Mouse (Mus musculus) embryonic facial prominence, embryonic 14.5 days (tissue): ENCODE measurements at regions not wholly inside any gene's neighbourhood (a gene's known extent, or its start where the extent isn't known, plus 50 kb on each side); places are given as distances from the start of the nearest gene placed in this dataset.
A peak's percentile ranks its signal among the peaks of the same experiment; 100 is the strongest.

Source experiments
- ATAC-seq: fragments of 200-750 bp; cut with Nextera tagmentation; 2 replicates; pipeline ENCODE4 v1.8.0; 2017; ENCODE audit warnings: low read depth, moderate number of reproducible peaks, moderate TSS enrichment
- DNase-seq: peaks from one replicate; pipeline ENCODE4 v3.0.0-alpha.2; 2015; ENCODE audit warnings: low spot score
- H3K27ac ChIP-seq: fragments of 300-500 bp; sonication (generic); replicated peaks from 2 replicates; pipeline ENCODE4 v1.5.1; 2014; ENCODE audit warnings: low read depth, mild to moderate bottlenecking, low read length, moderate library complexity
- H3K27me3 ChIP-seq: fragments of 300-500 bp; sonication (generic); replicated peaks from 2 replicates; pipeline ENCODE4 v1.6.1; 2014; ENCODE audit warnings: low read length; ENCODE audit not compliant: control insufficient read depth, insufficient read depth
- H3K36me3 ChIP-seq: fragments of 300-500 bp; sonication (generic); 2 replicates; pipeline ENCODE4 v1.6.1; 2014; ENCODE audit warnings: low read length, mixed read lengths; ENCODE audit not compliant: control insufficient read depth, insufficient read depth
- H3K4me1 ChIP-seq: fragments of 300-500 bp; sonication (generic); 2 replicates; pipeline ENCODE4 v1.6.1; 2014; ENCODE audit warnings: antibody characterized with exemption, low read length; ENCODE audit not compliant: control insufficient read depth, insufficient read depth
- H3K4me2 ChIP-seq: fragments of 300-500 bp; sonication (generic); 2 replicates; pipeline ENCODE4 v1.6.1; 2014; ENCODE audit warnings: low read depth, mild to moderate bottlenecking, low read length, moderate library complexity, mixed read lengths
- H3K4me3 ChIP-seq: fragments of 300-500 bp; sonication (generic); 2 replicates; pipeline ENCODE4 v1.5.1; 2014; ENCODE audit warnings: low read depth, mild to moderate bottlenecking, low read length
- H3K9ac ChIP-seq: fragments of 300-500 bp; sonication (generic); 2 replicates; pipeline ENCODE4 v1.6.1; 2014; ENCODE audit warnings: low read depth, mild to moderate bottlenecking, low read length, moderate library complexity, mixed read lengths
- H3K9me3 ChIP-seq: fragments of 300-500 bp; sonication (generic); 2 replicates; pipeline ENCODE4 v1.6.1; 2016; ENCODE audit warnings: low read length; ENCODE audit not compliant: control insufficient read depth
- WGBS: fragments of 180-500 bp; shearing (Covaris S2); extraction: QIAGEN DNeasy Blood & Tissue Kit; methylation state at CpG from one replicate; pipeline ENCODE4 v1.1.7; 2014; 5-methylcytosine and 5-hydroxymethylcytosine counted together

DNA sequence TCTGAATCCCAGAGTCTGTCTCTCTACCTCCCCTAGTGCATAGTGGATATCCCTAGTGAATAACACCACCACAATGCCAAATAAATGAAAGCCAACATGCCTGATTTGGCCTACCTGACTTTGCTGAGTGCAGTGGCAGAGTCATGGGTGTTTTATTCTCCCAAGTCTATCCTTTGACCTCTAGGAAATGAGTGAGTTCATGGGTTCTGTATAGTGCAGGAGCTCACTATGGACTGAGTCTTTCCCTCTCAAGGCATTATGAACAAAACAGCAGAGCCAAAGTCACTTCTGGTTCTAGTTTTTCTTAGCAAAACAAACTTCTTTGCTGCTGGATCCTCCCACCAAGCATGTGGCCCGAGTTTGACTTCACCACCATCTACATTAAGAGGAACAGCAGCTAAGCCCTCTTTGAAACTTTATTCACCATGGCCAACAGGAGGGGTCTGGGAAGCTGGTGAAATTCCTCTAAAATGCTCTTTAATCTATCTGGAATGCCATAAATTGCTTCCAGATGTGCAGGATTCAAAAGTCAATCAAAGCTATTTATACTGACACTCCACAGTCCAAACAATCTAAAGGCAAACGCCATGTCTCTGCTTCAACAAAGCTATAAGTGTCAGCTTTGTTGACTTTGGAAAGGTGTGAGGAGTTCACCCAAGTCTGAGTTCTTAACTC is 145.9 kb upstream of the Rarb start:
- H3K4me3 ChIP-seq, result no peak overlapping the region
- H3K4me1 ChIP-seq, result peaks cover 21% of the 10 kb centered on the region
- H3K9me3 ChIP-seq, result no peaks in the 10 kb centered on the region
- no peaks in the 10 kb centered on the region for H3K36me3 ChIP-seq
- DNase-seq (peak; percentile 93), ATAC-seq (peak; percentile 79)
- no peak overlapping the region for H3K4me2 ChIP-seq
- 10% methylated on average over 2 of the region's 2 CpGs for WGBS
- no peak overlapping the region for H3K9ac ChIP-seq
- H3K27ac ChIP-seq, result peak overlapping the region; percentile 22; the same call in 1 of the 2 replicates
- H3K27me3 ChIP-seq, result no peaks in the 10 kb centered on the region

DNA sequence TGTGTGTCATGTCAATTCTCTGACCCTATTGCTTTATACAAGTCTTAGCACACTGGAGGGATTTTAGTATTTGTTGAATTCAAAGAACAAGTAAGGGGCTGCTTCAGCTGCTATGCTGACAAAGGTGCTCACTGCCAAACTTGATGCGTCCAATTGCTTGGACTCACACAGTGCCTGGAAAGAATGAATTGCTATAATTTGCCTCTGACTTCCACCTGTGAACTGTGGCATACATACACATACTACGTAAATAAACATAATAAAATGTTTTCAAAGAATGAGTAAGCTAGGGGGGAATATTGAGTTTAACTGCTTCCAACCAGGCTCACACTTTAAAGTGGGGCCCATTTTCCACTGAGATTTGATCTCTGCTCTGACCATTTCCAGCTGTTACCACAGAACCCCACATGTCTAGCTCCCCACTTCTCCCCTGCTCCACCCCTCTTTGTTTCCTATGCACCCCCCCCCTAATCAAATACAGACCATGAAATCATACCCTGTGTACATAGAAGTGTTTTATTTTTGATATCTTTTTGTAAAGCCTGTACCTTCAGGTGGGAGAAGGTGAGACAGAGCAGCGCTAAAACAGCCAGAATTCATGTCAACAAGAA is 143.4 kb upstream of the Rarb start:
- Histone ChIP-seq H3K4me1 (peaks cover 26% of the 10 kb centered on the region), H3K9ac (no peak overlapping the region), H3K9me3 (no peaks in the 10 kb centered on the region), H3K4me2 (no peak overlapping the region), H3K36me3 (no peaks in the 10 kb centered on the region), H3K27ac (no peak overlapping the region), H3K4me3 (no peak overlapping the region), H3K27me3 (no peaks in the 10 kb centered on the region)
- 35% methylated on average over 3 of the region's 3 CpGs for WGBS
- peak; percentile 74 for DNase-seq
- peak; percentile 60 for ATAC-seq

DNA sequence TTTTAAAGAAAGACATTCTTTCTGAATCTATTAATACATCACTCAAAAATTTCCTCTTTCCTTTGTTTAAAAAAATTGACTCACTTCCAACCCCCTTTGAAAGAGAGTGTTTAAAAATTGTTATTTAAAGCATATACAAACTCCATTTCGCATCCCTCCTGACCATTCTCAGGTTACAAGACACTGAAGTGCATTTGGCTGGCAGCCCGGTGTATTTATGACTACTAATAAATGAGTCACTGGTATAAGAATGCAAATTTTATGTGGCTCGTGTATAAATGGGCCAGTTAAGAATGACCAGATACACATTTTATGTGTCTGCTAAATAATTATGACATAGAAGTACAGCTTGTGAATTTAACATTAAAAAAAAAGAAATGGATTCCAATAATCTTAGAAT is 138.8 kb upstream of the Rarb start:
- no peaks in the 10 kb centered on the region for H3K27me3 ChIP-seq
- no peak overlapping the region for H3K4me3 ChIP-seq
- H3K4me2 ChIP-seq, result no peak overlapping the region
- no peaks in the 10 kb centered on the region for H3K36me3 ChIP-seq
- WGBS, result 14% methylated on average over 3 of the region's 3 CpGs
- no peak overlapping the region for H3K9ac ChIP-seq
- ATAC-seq (no peak), DNase-seq (peak; percentile 92)
- no peaks in the 10 kb centered on the region for H3K9me3 ChIP-seq
- H3K4me1 ChIP-seq, result peaks cover 7% of the 10 kb centered on the region
- H3K27ac ChIP-seq, result no peak overlapping the region

DNA sequence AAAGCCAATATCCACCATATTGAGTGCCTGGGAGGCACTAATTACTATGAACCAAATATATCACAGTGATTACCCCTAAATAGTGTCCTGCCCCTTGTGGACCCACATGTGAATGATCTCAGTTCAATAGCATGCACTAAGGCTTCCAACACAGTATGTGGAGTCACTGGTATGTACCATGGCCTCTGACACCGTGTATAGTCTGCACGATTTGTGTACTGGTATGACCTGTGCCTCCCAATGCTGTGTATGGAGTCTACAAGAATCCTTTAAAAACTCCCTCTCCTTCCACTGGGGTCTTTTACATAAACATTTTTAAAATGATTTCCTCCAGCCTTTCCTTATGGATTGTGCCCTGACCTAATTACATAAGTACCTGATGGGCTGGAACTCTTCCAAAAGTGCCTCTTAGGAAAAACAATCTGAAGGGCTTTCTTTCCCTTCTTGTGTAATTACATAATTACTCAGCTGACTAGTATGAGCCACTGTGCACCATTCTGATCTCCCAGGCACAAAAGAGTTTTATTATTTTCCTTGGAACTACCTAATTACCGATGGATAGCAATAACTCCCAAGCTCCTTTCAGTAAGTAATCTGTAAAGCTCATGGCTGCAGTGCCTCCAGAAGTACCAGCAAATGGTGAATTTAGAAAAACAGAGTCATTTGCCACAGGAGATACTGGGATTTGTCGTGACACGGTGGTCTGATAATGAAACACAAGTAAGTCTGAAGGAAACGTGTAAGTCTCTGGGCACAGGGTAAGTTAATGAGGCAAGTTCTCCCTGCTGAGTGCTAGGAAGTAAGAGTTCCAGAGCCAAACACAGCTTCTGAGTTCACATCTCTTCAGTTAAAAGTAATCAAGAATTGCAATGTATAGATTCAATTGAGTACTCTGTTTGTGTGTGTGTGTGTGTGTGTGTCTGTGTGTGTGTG is 135.8 kb upstream of the Rarb start:
- H3K4me1 ChIP-seq, result peaks cover 7% of the 10 kb centered on the region
- H3K27ac ChIP-seq, result no peak overlapping the region
- H3K9me3 ChIP-seq, result no peaks in the 10 kb centered on the region
- H3K9ac ChIP-seq, result no peak overlapping the region
- no peak overlapping the region for H3K4me2 ChIP-seq
- peak; percentile 68; the same call in 1 of the 2 replicates for ATAC-seq
- WGBS, result 56% methylated on average over 6 of the region's 6 CpGs
- H3K27me3 ChIP-seq, result no peaks in the 10 kb centered on the region
- no peaks in the 10 kb centered on the region for H3K36me3 ChIP-seq
- DNase-seq, result peak; percentile 67
- H3K4me3 ChIP-seq, result no peak overlapping the region

DNA sequence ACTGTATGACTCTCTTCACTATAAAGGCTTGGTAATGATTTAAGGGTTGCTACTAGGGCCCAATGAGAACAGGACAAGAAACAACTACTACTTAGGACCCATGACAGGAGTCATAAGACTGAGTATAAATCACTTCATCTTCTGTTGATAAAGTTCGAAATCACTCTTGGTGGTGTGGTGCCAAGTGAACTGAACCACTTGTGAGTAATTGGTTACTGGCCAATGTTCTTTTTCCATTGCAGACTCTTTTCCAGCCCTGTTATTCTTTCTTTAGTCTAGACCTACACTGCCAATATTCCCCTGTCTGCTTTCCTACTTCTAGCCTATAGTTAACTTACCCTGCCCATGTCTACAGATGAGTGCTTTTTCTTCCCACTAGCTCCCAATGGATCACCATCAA is 129.8 kb upstream of the Rarb start:
- Histone ChIP-seq H3K4me1 (no peaks in the 10 kb centered on the region), H3K9ac (no peak overlapping the region), H3K36me3 (no peaks in the 10 kb centered on the region), H3K27me3 (no peaks in the 10 kb centered on the region), H3K4me2 (no peak overlapping the region), H3K4me3 (no peak overlapping the region), H3K9me3 (no peaks in the 10 kb centered on the region), H3K27ac (no peak overlapping the region)
- ATAC-seq (no peak), DNase-seq (no peak)
- 73% methylated on average over 1 of the region's 1 CpGs for WGBS

DNA sequence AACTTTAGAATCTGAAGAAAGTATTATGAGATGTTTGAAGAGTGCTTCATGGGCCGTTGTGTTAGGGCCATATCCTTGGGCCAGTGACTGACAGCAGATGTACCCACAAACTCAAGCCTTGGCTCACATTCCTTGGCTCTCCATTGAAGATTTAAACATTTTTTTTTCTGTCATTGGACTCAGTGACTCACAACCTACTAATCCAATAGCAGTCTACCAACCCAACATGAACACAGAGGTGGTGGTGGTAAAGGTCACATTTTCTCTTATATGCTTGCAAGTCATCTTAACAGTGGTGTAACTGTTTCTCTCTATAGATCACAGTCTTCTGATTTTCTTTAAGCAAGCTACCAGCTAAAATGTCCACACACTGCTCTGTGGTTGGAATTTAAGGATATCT is 125.5 kb upstream of the Rarb start:
- DNase-seq, result no peak
- Histone ChIP-seq H3K36me3 (no peaks in the 10 kb centered on the region), H3K27ac (no peak overlapping the region), H3K27me3 (no peaks in the 10 kb centered on the region), H3K4me3 (no peak overlapping the region), H3K9me3 (no peaks in the 10 kb centered on the region), H3K4me1 (no peaks in the 10 kb centered on the region), H3K4me2 (no peak overlapping the region), H3K9ac (no peak overlapping the region)
- ATAC-seq, result no peak
- 74% methylated on average over 1 of the region's 1 CpGs for WGBS

DNA sequence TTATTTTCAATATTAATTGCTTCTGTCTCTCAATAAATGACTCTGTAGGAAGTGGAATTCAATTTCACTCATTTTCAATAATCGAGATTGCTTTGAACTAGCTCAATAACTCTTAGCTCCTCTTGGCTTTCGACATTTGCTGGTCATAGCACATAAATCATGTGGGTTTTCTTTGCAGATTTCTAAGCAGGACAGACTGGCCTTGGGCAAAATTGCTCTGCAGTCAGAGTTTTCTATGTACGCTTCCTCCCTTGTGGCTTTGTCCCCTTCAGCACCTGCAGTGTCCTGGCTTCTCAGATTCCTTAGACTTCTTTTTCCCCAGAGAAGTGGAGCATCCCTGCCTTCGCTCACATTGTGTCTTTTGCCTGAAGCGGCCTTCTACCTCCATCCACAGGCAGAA is 124.6 kb upstream of the Rarb start:
- no peak overlapping the region for H3K4me3 ChIP-seq
- 79% methylated on average over 5 of the region's 5 CpGs for WGBS
- no peaks in the 10 kb centered on the region for H3K9me3 ChIP-seq
- no peaks in the 10 kb centered on the region for H3K27me3 ChIP-seq
- no peak overlapping the region for H3K4me2 ChIP-seq
- no peak for ATAC-seq
- DNase-seq, result no peak
- H3K9ac ChIP-seq, result no peak overlapping the region
- H3K27ac ChIP-seq, result no peak overlapping the region
- no peaks in the 10 kb centered on the region for H3K4me1 ChIP-seq
- no peaks in the 10 kb centered on the region for H3K36me3 ChIP-seq

DNA sequence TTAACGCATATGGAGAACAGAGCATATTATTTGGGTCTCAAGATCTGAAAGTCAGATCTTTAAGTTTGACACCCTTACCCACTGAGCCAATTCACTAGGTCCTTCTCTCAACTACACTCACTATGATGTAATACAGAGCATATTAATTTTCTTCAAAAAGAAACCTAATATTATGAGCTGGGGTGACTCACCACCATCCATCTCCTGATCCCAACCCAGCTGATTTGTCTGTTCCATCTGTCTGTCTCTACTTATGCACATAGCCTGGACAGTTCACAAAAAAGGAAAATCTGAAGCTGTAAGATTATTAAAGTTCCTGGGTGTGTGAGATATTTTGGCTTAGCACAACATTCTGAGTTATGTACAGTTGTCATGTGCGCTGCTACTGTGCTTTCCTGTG is 108.2 kb upstream of the Rarb start:
- WGBS, result 89% methylated on average over 2 of the region's 2 CpGs
- H3K36me3 ChIP-seq, result no peaks in the 10 kb centered on the region
- no peak overlapping the region for H3K4me3 ChIP-seq
- H3K9ac ChIP-seq, result no peak overlapping the region
- ATAC-seq, result no peak
- H3K4me2 ChIP-seq, result no peak overlapping the region
- no peaks in the 10 kb centered on the region for H3K9me3 ChIP-seq
- no peak for DNase-seq
- 0 out of 2 replicates have a peak, but pooled peaks cover 3% of the 10 kb centered on the region for H3K4me1 ChIP-seq
- no peaks in the 10 kb centered on the region for H3K27me3 ChIP-seq
- no peak overlapping the region for H3K27ac ChIP-seq
